Mouse (Mus musculus) adrenal gland, postnatal 4 days (tissue): Measurements from ENCODE around the gene Prr3. TPM values are rescaled to one million over a fixed set of nuclear protein-coding genes. Genes with fewer than 3 reads are reported as not detected.
A peak's percentile ranks its signal among the peaks of the same experiment; 100 is the strongest.
"Not testable (repeated sequence)": the region's sequence is repeated elsewhere in the genome, so short reads cannot be mapped to it uniquely, and the experiment has no call there.

Source experiments
- DNase-seq, 2 experiments: peaks; one replicate each; pipeline ENCODE4 v3.0.0; 2021 to 2022; ENCODE audit warnings: low spot score in 2 of 2, mixed read lengths in 2 of 2
- long read RNA-seq, 2 experiments: library from polyadenylated mRNA; stranded (forward); transcript quantifications; one replicate each; pipeline ENCODE4 v2.0.0; 2021
- total RNA-seq, 2 experiments: library from RNA; stranded (reverse); gene quantifications; 2 replicates each; pipeline ENCODE4 v1.2.3; 2021

Gene Prr3
- total RNA-seq = 10 to 100 TPM; 40.9 to 44.2 TPM
- long read RNA-seq, experiment 1, partial matches to known transcripts = 7 of 30 reads
- long read RNA-seq, experiment 1, other reads (novel, unspliced or antisense) = 11 of 30 reads
- long read RNA-seq, experiment 2, transcript Prr3-201 (4 exons, 2,727 nt) = major isoform, 6 of 42 reads
- long read RNA-seq, experiment 2, partial matches to known transcripts = 17 of 42 reads
- long read RNA-seq, experiment 2, other reads (novel, unspliced or antisense) = 15 of 42 reads

DNA sequence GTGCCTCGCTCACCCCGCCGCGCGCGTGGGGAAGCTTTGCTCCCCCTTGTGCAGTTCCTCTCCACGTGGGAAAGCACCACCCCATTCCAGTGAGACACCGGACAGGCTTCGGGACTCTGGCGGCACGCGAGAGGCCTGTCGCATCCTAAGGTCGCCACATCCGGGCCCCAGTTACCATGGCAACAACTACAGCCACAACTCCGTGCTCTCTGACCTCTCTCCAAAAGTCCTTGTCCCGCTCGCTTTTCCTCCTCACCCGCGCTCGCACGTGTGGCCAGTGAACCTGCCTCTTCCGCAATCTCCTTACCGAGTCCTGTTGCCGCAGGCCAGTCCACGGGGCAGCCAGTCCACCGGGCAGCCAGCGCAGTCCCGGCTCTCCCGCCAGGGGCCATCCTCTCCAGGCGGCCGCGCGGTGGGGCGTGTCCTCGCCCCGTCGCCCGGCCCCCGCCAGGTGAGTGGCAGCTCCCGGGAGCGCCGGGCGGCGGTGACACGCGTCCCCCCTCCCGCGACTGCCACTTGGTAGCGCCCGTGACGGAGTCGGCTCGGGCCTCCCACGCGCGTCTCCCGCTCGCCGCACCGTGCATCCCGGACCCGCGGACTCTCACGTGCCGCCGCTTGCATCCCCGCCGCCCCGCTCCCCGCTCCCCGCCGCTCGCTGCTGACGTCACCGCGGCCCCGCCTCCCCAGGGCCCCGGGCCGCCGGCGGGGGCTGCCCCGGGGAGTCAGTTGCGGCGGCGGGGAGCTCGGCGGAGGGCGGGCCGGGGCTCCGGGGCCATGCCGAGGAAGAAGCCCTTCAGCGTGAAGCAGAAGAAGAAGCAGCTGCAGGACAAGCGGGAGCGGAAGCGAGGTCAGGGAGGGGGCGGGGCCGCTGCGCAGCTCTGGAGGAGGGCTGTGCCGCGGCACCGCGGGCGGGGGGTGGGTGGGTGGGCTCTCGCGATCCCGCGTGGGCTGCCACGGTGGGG lies at the start of gene Prr3, which contains the start of gene Gnl1:
Gene Prr3, minus strand, starts transcription at position 836 of the 962 bp plus-strand sequence.
Gene Gnl1, plus strand, starts transcription at position 451 of the 962 bp plus-strand sequence.
- peak; percentile 68 to 92 for DNase-seq

DNA sequence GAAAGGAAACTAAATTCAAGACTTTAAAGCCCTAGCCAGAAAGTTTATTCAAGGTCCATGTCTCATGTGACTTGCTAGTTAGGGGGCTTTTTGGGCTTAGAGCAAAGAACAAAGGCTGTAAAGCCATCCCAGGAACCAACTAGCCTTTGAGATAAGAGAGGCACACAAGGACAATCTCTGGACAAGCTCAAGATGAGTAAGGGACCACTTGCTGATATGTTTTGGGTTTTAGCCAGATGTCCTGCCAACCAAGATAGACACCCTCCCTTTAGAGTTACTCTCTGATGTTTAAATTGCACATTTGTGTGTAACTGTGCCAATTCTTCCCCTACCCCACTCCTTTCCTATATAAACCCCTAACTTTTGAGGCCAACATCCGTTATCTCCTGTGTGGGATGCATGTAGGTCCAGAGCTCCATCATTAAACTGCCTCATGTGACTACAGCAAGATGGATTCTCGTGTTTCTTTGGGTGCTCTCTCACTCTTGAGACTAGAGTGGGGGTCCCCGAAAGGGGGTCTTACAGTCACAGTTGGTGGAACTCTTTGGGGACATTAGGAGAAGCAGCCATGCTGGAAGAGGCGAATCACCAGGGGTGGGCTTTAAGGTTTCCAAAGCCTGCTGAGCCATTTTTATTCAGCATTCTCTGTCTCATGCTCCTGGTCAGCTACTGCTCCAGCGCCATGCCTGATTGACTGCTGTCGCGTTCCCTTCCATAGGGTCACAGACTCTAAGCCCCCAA lies 49.0 kb upstream of the Prr3 start:
- no peak for DNase-seq

DNA sequence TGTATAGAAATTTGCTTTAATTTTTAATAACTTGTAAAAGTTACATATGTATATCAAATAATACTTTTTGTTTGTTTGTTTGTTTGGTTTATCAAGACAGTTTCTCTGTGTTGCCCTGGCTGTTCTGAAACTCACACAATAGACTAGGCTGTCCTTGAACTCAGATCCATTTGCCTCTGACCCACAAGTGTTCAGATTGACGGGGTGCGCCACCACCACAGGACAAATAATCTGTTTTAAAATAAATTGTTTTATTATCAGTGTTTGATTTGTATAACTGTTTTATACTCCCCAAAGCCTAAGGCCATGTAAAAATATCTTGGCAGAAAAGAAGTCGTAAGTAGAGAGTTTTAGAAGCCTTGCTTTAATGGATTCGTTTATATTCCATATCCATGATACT lies 47.6 kb upstream of the Prr3 start:
- DNase-seq = no peak

DNA sequence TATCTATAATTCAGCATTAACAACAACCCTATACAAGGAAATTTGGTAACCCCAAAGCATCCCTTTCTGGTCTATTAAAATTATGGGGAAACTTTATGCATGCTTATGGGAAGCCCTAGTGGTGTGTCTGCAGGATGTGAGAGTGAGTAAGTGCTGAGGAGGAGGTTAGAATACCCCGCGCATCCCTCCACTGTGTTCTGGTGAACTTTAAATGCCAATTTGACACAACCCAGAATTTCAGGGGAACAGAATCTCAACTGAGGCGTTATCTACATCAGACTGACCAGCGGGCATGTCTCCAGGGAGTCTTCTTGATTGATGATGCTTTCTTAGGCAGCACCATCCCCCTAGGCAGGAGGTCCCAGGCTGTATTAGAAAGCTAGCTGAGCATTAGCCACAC lies 45.9 kb upstream of the Prr3 start:
- no peak for DNase-seq

DNA sequence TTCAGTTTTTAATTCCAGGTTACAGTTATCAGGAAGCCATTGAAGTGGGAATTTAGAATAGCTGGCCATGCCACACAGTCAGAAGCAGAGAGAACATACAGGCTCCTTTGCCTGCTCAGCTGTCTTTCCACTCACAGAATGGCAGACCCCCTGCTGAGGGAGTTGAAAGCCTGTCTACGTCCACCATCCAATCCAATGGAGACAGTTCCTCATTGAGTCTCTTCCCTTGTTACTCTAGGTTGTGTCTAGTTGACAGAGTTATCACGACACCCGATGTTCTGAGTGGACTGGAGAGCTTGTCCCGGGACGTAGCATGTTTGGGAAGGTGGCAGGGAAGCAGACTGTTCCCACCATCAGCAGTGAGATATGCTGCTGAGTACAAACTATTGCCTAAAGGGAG lies 45.2 kb upstream of the Prr3 start:
- no peak for DNase-seq

DNA sequence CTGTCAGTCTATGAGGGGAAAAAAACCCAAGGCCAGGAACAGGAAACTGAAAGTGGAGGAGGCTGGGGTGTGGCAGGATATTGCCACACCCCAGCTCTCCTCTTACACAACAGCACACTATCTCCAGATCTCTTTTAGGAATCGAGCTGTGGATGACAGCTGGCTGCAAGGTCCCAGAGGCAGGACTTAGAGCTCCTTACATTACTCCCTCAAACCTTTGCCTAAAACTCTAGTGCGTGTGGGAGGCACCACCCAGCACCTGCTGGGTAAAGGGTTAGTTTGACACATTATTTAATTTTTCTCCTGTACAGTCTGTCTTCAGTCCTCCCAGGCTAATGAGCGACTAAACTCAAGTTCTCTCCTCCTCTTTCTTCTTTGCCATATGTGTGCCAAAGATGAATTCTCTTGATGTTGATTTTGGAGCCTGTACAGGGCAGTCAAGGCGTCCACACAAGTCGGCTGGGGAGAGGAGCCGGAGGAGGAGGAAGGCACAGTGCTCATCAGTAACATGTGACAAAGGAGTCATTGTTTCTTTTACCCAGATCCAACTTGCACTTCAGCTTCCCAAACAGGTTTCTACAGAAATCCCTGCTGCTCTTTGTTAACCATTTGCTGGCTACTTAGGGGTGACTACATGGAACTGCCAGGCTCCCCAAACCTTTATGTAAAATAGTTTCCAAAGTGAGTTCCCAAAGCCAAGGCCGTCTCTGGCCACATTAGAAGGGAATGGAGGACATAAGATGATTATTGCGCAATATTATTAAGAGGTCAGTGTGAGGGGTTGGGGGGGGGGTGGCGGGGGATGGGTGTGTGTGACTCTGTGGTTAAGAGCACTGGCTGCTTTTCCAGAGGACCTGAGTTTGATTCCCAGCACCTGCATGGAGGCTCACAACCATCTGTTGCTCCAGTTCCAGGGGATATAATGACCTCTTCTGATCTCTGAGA lies 43.9 kb upstream of the Prr3 start:
- no peak for DNase-seq

DNA sequence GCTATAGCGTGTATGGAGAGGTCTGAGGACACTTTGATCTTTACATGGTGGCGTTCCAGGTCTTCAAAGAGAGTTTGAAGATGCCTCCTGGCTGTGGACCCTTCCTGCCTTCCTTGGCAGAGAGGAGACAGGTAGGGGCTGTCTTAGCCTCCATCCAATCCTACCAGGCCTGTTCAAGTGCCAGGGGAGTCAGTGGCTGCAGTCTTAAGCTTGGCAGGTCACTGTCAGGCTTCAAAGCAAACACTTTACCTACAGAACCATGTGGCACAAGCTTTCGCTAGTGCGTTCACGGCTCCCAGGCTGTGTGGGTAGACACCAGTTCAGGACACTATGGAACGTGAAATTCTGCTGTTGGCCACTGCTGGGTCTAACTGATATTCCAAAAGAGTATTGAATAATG lies 42.9 kb upstream of the Prr3 start:
- no peak for DNase-seq

DNA sequence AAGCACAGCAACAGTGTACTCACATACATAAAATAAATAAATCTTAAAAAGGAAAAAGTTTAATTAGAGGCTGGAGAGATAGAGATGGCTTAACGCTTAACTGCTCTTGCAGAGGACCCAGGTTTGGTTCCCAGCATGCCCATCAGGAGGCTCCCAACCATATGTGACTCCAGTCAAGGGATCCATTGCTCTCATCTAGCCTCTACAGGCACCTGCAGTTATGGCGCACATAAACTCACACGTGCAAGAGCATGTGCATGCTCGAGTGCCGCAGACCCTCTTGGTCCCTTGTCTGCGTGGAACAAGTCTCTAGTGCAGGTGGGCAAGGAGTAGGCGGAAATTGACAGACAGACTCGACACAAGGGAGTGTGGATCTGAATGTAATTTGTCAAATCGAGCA lies 42.1 kb upstream of the Prr3 start:
- DNase-seq = no peak

DNA sequence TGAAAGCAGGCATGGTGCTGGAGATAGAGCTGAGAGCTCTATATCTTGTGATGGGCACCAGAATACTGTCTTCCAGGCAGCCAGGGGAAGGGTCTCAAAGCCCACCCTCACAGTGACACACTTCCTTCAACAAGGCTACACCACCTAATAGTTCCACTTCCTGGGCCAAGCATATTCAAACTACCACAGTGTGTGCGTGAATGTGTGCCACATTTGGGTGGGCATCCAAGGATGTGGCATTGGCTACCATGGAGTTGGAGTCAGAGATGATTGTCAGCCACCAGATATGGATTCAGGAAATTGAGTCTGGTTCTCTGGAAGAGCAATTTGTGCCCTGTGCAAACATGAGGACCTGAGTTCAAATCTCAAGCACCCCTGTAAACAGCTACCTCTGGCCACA lies 41.3 kb upstream of the Prr3 start:
- DNase-seq = no peak

DNA sequence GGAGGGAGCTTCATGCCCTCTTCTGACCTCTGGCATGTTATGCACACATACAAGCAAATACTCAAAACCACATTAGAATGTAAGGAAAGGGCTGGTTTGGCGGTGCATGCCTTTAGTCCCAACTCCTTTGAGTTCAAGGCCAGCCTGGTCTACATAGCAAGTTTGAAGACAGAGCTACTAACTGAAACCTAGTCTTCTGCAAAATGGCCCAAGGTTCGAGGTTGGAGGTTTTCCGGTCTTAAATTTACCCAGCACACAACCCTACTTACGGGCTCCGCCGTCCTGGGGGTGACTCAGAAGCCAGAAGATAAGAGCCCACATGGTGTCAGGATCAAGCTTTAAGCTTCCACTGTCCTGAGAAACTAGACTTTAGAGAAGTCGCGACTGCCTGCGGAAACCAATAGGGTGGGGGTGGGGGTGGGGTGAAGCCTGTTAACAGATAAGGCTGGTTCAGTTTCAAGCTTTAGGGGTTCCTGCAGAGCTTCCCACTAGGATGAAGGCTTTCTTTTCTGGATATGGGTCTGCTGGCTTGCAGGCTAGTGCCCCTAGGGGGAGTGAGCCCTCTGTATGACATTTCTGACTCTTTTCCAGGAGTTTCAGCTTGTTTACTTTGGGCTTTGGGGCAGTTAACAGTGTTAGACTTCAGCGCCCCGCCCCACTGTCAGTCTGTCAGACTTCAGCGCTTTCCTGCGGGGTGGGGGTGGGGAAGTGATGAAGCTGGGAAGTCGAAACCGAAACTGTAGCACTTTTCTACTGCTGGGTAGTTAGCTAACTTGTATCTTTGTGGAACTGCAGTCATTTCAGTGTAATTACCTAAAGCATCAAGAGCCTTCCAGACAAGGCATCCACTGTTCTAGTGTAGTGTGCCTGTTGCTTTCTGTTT lies 40.4 kb upstream of the Prr3 start, which contains the start of gene H2-T24:
Gene H2-T24, minus strand, starts transcription at position 370 of the 883 bp plus-strand sequence.
- peak in 1 of 2 experiments; percentile 53 for DNase-seq

DNA sequence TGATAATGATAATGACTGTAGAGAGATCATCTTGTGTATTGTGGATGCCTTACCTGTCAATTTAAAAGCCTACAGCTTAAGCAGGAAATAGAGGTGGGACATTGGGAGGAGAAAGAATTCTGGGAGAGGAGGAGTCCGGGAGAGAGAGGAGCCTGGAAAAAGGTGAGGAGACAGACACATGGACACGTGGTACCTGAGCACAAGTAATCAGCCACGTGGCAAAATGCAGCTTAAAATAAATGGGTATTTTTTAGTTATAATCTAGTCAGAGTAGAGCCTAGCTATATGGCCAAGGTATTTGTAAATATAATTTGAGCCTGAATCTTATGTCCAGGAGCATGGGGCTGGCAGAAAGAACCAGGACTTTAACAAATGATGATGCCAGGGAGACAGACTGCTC lies 39.5 kb upstream of the Prr3 start:
- no peak for DNase-seq

DNA sequence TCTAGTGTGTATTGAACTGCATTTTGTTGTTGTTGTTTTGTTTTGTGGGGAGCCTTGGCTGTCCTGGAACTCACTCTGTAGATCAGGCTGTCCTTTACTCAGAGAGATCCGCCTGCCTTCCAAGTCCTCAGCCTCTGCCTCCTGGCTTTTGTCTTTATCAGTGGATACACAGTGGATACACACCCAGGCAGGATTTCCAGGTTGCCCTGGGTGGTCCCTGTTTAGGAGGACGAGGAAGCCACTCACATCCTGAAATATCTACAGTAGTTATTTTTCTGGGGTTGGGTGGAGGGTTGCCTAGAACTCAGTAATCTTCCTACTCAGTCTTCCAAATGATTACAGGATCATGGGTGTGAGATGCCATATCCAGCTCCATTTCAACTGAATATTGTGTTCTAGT lies 38.9 kb upstream of the Prr3 start:
- no peak for DNase-seq

DNA sequence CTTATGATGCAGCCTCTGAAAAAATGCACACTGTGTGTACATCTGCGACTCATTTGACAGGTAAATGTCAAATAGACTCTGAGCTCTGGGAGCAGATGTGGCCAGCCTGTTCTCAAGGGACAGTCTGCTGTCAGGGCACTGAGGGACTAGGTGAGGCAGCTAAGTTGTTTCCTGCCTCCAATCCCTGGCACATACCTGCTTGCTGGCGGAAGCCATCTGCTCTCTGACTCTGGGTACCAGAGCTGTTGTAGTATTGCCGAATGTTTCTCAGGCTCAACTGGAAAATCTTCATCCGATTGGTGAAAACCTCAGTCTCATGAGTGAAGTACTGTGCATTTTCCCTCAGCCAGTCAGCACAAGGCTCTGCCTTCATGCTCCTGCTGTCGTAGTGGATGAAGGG lies 37.0 kb upstream of the Prr3 start:
- no peak for DNase-seq

DNA sequence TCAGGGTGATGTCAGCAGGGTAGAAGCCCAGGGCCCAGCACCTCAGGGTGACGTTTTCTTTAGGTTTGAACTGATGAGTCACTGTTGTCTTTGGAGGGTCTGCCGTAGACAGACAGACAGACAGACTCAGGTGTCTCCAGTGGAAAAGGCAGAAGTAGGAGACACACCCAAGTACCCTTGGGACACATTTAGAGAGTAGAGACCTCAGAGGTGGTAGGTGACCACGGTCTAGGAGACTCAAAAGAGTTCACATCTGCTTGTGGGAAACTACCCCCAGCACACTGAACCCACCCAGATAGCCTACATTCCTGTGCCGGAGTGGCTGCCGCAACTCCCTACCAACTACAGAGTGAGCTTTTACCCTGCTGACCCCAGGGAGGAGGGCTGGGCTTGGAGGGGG lies 34.9 kb upstream of the Prr3 start:
- DNase-seq = no peak

DNA sequence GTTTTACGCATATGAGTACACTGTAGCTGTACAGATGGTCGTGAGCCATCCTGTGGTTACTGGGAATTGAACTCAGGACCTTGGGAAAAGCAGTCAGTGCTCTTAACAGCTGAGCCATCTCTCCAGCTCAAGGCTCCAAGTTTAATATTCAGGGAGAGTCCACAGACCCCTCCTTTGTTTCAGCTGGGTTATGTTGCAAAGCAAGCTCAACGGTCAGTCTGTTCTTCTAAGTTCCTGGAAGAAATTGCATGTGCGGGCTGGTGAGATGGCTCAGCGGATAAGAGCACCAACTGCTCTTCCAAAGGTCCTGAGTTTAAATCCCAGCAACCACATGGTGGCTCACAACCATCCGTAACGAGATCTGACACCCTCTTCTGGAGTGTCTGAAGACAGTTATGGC lies 24.4 kb upstream of the Prr3 start:
- not testable (repeated sequence) for DNase-seq

DNA sequence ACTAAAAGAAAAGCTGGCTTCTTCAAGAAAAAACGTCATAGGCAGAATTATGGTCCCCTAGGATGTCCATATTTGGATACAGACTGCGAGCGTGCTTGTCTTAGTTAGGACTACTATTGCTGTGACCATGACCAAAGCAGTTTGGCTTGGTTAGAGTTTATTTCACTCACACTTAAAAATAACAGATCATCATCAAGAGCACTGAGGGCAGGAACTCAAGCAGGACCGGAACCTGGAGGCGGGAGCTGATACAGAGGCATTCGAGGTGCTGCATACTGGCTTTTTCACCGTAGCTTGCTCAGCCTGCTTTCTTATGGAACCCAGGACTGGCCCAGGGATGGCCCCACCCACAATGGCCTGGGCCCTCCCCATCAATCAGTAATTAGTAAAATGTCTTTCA lies 23.3 kb upstream of the Prr3 start:
- DNase-seq = no peak

DNA sequence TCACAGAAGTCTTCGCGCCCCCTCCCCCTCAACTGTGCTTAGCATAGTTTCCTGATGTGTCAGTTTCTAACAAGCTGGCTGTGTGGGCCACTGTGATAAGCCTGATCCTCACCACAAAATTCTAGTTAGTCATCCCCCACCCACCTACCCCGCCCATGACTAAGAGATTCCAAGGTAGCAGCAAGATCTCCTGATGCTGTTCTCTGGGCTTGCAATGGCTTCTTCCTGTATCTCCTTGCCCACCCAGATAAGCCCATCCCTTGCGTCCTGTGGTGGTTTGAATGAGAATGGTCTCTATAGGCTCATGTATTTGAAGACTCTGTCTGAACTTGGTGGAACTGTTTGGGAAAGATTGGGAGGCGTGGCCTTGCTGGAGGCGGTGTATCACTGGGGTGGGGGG lies 21.9 kb upstream of the Prr3 start:
- DNase-seq = no peak

DNA sequence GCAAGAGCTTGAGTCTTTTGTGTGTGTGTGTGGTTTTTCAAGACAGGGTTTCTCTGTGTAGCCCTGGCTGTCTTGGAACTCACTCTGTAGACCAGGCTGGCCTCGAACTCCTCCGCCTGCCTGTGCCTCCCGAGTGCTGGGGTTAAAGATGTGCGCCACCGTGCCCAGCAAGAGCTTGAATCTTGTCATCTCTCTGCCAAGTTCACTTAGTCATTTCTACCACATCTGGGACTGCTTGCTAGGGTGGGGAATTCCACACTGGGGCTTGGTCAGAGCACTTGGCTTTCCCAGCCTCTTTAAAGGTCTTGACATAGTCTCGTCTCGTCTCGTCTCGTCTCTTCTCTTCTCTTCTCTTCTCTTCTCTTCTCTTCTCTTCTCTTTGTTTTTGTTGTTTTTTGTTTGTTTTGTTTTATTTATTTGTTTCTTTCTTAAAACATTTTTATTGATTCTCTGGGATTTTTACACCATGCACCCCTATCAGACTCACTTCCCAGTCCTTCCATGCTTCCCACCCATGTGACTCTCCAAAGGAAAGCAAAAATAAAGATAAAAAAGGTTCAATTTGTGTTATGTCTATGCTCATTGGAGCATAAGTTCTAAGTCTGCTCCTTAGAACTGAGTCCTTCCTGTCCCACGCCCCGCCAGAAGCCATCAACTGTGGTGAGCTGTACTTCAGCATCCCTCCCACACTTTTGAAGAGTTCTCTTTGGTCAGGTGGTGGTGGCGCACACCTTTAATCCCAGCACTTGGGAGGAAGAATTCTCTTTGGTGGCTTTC lies 21.3 kb upstream of the Prr3 start:
- DNase-seq = no peak

DNA sequence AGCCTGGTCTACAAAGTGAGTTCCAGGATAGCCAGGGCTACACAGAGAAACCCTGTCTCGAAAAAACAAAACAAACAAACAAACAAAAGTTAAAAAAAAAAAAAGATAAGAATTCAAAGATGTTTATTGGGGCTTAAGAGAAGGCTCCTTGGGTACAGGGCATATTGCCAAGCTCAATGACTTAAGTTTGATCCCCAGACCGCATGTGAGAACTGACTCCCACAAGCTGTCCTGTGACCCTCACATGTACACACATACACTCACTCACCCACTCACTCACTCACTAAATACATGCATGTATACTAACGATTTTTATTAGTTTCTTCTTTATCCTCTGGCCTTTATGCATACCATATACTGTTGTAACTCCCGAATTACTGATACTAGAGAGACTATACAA lies 20.3 kb upstream of the Prr3 start:
- DNase-seq = no peak
